Mouse (Mus musculus) embryonic facial prominence, embryonic 12.5 days (tissue): ENCODE results near the gene Zfp874b. TPM values are rescaled to one million over a fixed set of nuclear protein-coding genes. Genes with fewer than 3 reads are reported as not detected.
A peak's percentile ranks its signal among the peaks of the same experiment; 100 is the strongest.
"Not testable (repeated sequence)": the region's sequence is repeated elsewhere in the genome, so short reads cannot be mapped to it uniquely, and the experiment has no call there.

Experiments used
- ATAC-seq: fragments of 200-750 bp; cut with Nextera tagmentation; 2 replicates; pipeline ENCODE4 v1.8.0; 2017; ENCODE audit not compliant: insufficient number of reproducible peaks, insufficient read depth, low FRiP score, low TSS enrichment
- H3K27ac ChIP-seq: fragments of 300-500 bp; sonication (generic); 2 replicates; pipeline ENCODE4 v1.5.1; 2016; ENCODE audit warnings: mild to moderate bottlenecking
- H3K27me3 ChIP-seq: fragments of 300-500 bp; sonication (generic); 2 replicates; pipeline ENCODE4 v1.6.1; 2016; ENCODE audit warnings: mild to moderate bottlenecking, moderate library complexity
- H3K36me3 ChIP-seq: fragments of 300-500 bp; sonication (generic); 2 replicates; pipeline ENCODE4 v1.6.1; 2016; ENCODE audit warnings: mild to moderate bottlenecking
- H3K4me1 ChIP-seq: fragments of 300-500 bp; sonication (generic); 2 replicates; pipeline ENCODE4 v1.6.1; 2016
- H3K4me2 ChIP-seq: fragments of 300-500 bp; sonication (generic); replicated peaks from 2 replicates; pipeline ENCODE4 v1.6.1; 2016; ENCODE audit warnings: mild to moderate bottlenecking, moderate library complexity
- H3K4me3 ChIP-seq: fragments of 300-500 bp; sonication (generic); 2 replicates; pipeline ENCODE4 v1.5.1; 2016; ENCODE audit warnings: mild to moderate bottlenecking
- H3K9ac ChIP-seq: fragments of 300-500 bp; sonication (generic); 2 replicates; pipeline ENCODE4 v1.6.1; 2016; ENCODE audit warnings: mild to moderate bottlenecking, moderate library complexity
- H3K9me3 ChIP-seq: fragments of 300-500 bp; sonication (generic); 2 replicates; pipeline ENCODE4 v1.6.1; 2016; ENCODE audit warnings: mild to moderate bottlenecking, moderate library complexity
- WGBS: fragments of 180-500 bp; shearing (Covaris S2); methylation state at CpG from one replicate; pipeline ENCODE4 v1.1.7; 2016; 5-methylcytosine and 5-hydroxymethylcytosine counted together
- polyA plus RNA-seq: library from polyadenylated mRNA; unstranded; fragments of >200 nt; fragmentation: Nextera tagmentation; extraction: Ambion mirVana; gene quantifications from 2 replicates; pipeline ENCODE4 v1.2.1, GENCODE M21; 2016

Zfp874b gene
- polyA plus RNA-seq, 1 experiment from 2014 or later, result 3.8 TPM

DNA sequence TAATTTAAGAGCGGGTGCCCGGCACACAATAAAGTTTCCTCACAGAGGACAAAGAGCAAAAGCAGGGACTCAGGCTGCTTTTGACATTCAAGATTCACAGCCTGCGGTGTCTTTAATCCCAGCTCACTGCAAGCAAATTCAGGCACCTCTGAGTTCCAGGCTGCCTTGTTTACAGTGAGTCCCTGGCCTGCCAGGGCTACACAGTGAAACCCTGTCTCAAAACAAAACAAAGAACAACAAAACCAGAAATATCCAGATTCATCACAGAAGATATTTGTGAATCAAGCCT lies 32.1 kb downstream of the Zfp874b start:
- no peaks in the 10 kb centered on the region for H3K9me3 ChIP-seq
- peaks cover 4% of the 10 kb centered on the region; the same call in 1 of the 2 replicates for H3K4me1 ChIP-seq
- no peaks in the 10 kb centered on the region for H3K36me3 ChIP-seq
- H3K27me3 ChIP-seq, result no peaks in the 10 kb centered on the region
- H3K4me3 ChIP-seq, result peak overlapping the region; percentile 61
- no peak for ATAC-seq
- peak overlapping the region; percentile 68 for H3K4me2 ChIP-seq
- 2% methylated on average over 3 of the region's 3 CpGs for WGBS
- no peak overlapping the region for H3K27ac ChIP-seq
- peak overlapping the region; percentile 42; the same call in 1 of the 2 replicates for H3K9ac ChIP-seq

DNA sequence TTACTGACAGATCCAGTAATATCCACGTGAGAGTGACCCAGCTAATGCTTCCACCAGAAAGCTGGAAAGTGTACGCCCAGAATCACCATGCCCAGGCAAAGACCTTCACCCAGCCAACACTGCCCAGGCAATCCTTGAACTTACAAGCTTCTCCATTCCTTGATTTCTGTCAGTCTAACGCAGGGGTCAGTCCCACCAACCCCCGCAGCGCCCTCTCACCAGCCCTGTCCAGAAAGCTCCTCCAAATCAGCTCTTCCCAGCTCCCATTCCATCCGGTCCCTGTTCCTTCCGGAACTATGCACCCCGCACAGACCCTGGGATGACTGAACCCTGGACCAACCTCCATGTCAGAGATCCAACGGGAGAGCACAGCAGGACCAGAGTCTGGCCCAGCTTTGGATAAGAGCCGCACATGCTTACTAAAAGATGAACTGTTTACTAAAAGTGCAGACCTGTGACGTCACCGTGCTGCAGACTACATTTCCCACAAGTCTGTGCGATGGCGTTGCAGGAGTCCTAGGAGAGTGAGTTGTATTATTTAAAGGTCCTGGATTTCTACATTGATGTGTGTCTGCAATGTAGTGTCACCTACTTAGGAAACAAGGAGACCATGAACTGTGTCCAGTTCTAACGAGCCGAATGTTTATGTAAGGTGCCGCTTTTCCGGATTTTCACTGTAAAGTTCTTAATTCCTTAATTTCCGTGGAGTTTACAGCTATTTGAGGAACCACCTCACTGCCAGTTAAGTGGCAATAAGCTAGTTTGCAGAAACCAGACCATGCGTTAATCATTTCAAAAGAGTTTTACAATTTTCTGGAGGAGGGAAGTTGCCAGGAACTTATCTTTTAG lies 32.7 kb downstream of the Zfp874b start, which contains the start of gene Zfp874a:
Zfp874a (minus strand) TSS at position 453 of the 849 bp plus-strand sequence.
- peak; percentile 92 for ATAC-seq
- Histone ChIP-seq H3K36me3 (peaks cover 2% of the 10 kb centered on the region; the same call in 1 of the 2 replicates), H3K27ac (no peak within 1 kb of the TSS), H3K9me3 (no peaks in the 10 kb centered on the region), H3K27me3 (no peaks in the 10 kb centered on the region), H3K4me1 (peaks cover 4% of the 10 kb centered on the region; the same call in 1 of the 2 replicates), H3K9ac (peak within 1 kb of the TSS; percentile 42), H3K4me3 (peak within 1 kb of the TSS; percentile 61), H3K4me2 (peak within 1 kb of the TSS; percentile 68)
- WGBS, result 2% methylated on average over 20 of the region's 20 CpGs

DNA sequence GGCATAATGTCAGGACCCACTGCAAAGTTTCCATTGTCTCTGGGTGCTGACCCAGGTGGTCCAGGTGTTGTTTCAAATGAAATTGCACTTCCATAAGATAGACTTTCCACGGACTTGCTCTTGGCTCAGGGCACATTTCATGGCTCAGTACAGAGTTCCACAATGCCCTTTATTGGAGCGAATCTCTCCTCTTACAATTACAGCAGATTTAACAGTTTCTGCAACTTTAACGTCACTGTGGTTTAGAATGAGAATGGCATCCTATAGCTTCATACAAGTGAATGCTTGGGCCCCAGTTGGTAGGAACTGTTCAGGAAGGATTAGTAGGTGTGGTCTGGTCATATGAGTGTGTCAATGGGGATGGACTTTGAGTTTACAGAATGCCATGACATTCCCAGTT lies 47.0 kb downstream of the Zfp874b start:
- H3K36me3 ChIP-seq, H3K4me1 ChIP-seq, ATAC-seq, H3K27me3 ChIP-seq, H3K4me3 ChIP-seq, H3K9me3 ChIP-seq, H3K27ac ChIP-seq, H3K9ac ChIP-seq, H3K4me2 ChIP-seq: not testable (repeated sequence)
- WGBS, result 85% methylated on average over 1 of the region's 3 CpGs

DNA sequence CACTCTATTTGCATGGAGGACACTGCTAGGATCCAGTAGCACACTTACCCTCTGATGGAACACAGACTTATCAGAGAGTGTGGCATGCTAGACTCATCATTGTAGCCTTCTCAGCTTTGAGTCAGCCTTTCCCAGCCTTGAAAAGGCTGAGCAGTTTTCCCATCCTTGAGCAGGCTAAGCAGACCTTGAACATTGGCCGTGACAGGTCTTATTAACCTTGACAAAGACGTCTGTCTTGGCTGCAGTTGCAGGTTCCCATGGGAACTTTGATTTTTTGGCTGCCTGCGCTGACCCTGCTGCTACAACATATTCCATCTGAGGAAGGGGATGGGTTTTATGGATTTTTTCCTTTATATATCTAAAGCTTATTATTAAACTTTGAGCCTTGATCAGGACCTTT lies 55.9 kb downstream of the Zfp874b start:
- H3K27ac ChIP-seq, result no peak overlapping the region
- 77% methylated on average over 3 of the region's 3 CpGs for WGBS
- H3K27me3 ChIP-seq, result no peaks in the 10 kb centered on the region
- ATAC-seq, result no peak
- no peak overlapping the region for H3K4me2 ChIP-seq
- H3K4me3 ChIP-seq, result no peak overlapping the region
- no peaks in the 10 kb centered on the region for H3K9me3 ChIP-seq
- no peaks in the 10 kb centered on the region for H3K4me1 ChIP-seq
- no peak overlapping the region for H3K9ac ChIP-seq
- no peaks in the 10 kb centered on the region for H3K36me3 ChIP-seq

DNA sequence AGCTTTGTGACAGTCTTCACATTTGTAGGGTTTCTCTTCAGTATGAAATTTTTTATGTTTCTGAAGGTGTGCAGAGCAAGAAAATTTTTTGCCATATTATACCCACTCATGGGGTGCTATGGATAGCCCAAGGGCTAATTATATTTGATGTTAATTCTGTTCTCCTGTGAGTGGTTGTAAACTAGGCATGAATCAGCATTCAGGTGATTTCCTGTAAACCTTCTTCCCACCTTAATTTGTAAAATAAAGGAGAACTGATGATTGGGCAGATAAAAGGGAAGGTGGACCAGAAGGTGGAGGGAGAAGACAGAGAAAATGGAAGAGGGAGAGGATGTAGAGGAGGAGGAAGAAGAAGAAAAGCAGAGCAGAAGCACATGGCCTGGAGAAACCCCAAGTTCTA lies 58.4 kb downstream of the Zfp874b start:
- not testable (repeated sequence) for ATAC-seq, H3K4me2 ChIP-seq

DNA sequence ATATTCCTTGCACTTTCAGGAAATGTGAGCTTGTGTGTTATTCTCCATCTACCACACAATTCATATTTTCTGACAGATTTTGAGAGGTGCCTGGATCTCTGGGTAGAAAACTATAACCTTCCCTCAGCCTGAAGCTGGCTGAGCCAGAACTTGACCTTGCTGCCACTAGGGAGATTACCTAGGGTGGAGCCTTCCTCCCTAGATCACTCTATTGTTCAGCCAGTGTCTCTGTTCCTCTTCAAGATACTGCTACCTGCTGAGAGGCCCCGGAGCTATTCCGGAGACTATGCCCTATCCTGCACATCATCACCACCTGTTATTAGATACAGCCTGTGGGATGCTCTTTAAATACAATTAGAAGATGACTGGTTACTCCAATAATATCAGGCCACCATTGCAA lies 61.5 kb downstream of the Zfp874b start:
- not testable (repeated sequence) for H3K36me3 ChIP-seq, H3K4me1 ChIP-seq, H3K9me3 ChIP-seq, H3K9ac ChIP-seq, H3K27me3 ChIP-seq, H3K4me3 ChIP-seq, H3K4me2 ChIP-seq, H3K27ac ChIP-seq, ATAC-seq
- 74% methylated on average over 2 of the region's 2 CpGs for WGBS

More for the DNA sequence above, 58.4 kb downstream of the Zfp874b start:
- not testable (repeated sequence) for H3K9me3 ChIP-seq, H3K4me1 ChIP-seq, H3K27ac ChIP-seq, H3K4me3 ChIP-seq, H3K9ac ChIP-seq, H3K36me3 ChIP-seq, H3K27me3 ChIP-seq

Other genes starting within 250 kb of the Zfp874b start
- 1.9 and 2.4 TPM in 2 replicates for gene Zfp458, start 205.8 kb downstream of the Zfp874b start, polyA plus RNA-seq
- 0.55 and 0.87 TPM in 2 replicates for gene Zfp457, start 177.8 kb downstream of the Zfp874b start, polyA plus RNA-seq
- gene Zfp595, start 151.7 kb downstream of the Zfp874b start, polyA plus RNA-seq, result 2.5 and 2.9 TPM in 2 replicates
- not detected in 2 replicates for gene Gm28044, start 123.7 kb downstream of the Zfp874b start, polyA plus RNA-seq
- 0.94 and 0.96 TPM in 2 replicates for gene Zfp953, start 123.7 kb downstream of the Zfp874b start, polyA plus RNA-seq
- 0.37 and 0.67 TPM in 2 replicates for gene Gm28041, start 108.5 kb downstream of the Zfp874b start, polyA plus RNA-seq
- 1.5 TPM in 2 replicates for gene Zfp456, start 108.4 kb downstream of the Zfp874b start, polyA plus RNA-seq
- 4.9 and 6.6 TPM in 2 replicates for gene Zfp429, start 84.4 kb downstream of the Zfp874b start, polyA plus RNA-seq
- 1.0 and 1.1 TPM in 2 replicates for gene Zfp459, start 62.8 kb downstream of the Zfp874b start, polyA plus RNA-seq
- 9.5 and 10.4 TPM in 2 replicates for gene Zfp874a, start 32.6 kb downstream of the Zfp874b start, polyA plus RNA-seq
- 22.5 and 24.0 TPM in 2 replicates for gene Zfp58, start 16.3 kb upstream of the Zfp874b start, polyA plus RNA-seq
- gene Gm26965, start 41.9 kb upstream of the Zfp874b start, polyA plus RNA-seq, result not detected in 2 replicates
- gene Zfp87, start 41.9 kb upstream of the Zfp874b start, polyA plus RNA-seq, result 25.0 and 25.2 TPM in 2 replicates
- gene Zfp748, start 69.6 kb upstream of the Zfp874b start, polyA plus RNA-seq, result 16.9 and 17.0 TPM in 2 replicates
- 5.3 TPM in 2 replicates for gene Zfp729b, start 125.4 kb upstream of the Zfp874b start, polyA plus RNA-seq
- gene Gm49345, start 153.5 kb upstream of the Zfp874b start, polyA plus RNA-seq, result not detected in 2 replicates
- 3.2 and 3.8 TPM in 2 replicates for gene Zfp729a, start 153.5 kb upstream of the Zfp874b start, polyA plus RNA-seq
- gene Zfp738, start 202.8 kb upstream of the Zfp874b start, polyA plus RNA-seq, result 14.8 and 14.9 TPM in 2 replicates
- 8.4 and 10.5 TPM in 2 replicates for gene Zfp65, start 244.9 kb upstream of the Zfp874b start, polyA plus RNA-seq